Mouse (Mus musculus): ENCODE measurements around the gene Ntf5.
A peak's percentile ranks its signal among the peaks of the same experiment; 100 is the strongest.
"Not testable (repeated sequence)": the region's sequence is repeated elsewhere in the genome, so short reads cannot be mapped to it uniquely, and the experiment has no call there.

Gene Ntf5

DNA sequence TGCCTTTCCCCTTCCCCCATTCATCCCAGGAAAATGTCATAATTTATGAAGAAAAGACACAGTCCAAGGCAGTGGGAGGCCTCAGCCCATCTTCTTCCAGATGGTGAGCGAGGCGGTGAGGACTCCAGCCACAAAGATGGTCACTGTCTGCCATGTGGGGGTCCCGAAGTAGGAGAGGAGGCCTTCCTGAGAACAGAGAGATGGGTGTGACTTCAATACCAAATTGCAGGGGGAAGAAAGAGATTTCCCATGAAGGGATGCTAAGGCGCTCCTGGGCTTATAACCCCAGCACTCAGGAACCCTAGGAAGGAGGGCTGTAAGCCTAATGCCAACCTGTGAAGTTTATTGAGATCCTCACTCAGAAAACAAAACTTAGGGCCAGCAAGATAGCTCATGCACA is 48.3 kb downstream of the Ntf5 start:
- DNase-seq (ENCODE audit: low read depth, low spot score): no peak

DNA sequence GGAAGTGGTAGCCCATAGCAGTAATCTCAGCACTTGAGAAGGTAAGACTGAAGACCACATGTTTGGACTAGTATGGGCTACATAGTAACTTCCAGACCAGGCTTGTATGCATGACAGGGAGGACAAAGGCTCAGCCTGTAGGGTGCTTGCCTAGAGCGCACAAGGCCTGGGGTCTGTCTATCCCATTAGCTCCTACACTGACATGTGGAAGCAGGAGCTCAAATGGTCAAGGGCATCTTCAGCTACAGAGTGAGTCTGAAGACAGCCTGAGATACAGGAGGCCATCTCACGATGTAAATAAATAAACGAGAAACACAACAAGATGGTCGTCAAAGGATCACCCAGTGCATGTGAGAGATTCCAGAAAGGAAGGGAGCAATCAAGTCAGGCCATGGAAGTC is 48.8 kb downstream of the Ntf5 start:
- no peak for DNase-seq (ENCODE audit: low read depth, low spot score)

DNA sequence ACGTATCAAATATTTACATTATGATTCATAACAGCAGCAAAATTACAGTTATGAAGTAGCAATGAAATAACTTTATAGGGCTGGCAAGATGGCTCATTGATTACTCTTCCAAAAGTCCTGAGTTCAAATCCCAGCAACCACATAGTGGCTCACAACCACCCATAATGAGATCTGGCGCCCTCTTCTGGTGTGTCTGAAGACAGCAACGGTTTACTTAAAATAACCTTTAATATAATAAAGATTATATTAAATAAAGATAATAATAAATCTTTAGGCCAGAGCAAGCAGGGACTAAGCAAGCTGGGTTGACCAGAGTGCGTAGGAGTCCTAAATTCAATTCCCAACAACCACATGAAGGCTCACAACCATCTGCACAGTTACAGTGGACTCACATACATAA is 49.4 kb downstream of the Ntf5 start:
- not testable (repeated sequence) for DNase-seq (ENCODE audit: low read depth, low spot score)

DNA sequence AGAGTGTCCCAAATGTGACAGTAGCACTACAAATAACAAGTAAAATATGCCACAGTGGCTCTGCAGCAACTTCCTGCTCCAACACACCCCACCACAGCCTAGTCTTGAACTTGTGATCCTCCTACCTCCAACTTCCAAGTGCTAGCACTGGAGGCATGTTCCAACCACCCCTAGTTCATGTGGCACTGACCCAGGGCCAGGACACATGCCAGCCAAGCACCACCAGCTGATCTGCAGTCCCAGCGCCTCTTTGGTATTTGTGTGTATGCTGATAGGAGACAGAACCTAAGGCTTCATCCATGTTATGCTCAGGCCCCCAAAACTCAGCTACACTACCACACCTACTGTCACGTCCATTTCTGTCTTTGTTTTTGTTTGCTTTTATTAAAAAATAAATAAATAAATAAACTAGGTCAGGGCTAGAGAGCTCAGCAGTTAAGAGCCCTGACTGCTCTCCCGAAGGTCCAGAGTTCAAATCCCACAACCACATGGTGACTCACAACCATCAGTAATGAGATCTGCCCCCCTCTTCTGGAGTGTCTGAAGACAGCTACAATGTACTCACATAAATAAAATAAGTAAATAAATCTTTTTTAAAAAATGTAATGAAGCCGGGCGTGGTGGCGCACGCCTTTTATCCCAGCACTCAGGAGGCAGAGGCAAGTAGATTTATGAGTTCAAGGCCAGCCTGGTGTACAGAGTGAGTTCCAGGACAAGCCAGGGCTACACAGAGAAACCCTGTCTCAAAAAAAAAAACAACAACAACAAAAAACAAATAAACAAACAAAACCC is 50.7 kb downstream of the Ntf5 start:
- no peak for DNase-seq (ENCODE audit: low read depth, low spot score)

DNA sequence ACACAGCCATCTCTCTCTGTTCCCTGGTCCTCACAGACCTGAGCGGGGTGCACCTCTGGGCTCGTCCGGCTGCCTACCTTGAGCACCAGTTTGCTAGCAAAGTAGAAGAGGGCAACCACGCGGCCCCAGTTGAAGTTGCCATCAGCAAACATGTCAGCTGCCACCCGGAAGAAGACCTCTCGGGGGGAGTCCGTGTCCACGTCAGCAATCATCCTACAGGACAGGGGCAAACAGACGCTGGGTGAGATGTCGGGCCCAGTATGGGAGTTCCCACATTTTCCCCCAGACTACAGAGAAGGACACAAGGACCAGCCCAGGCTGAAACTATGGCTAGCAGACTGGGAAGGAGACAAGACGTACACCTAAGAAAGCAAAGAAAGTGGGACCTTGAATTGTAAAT is 51.6 kb downstream of the Ntf5 start:
- no peak for DNase-seq (ENCODE audit: low read depth, low spot score)

DNA sequence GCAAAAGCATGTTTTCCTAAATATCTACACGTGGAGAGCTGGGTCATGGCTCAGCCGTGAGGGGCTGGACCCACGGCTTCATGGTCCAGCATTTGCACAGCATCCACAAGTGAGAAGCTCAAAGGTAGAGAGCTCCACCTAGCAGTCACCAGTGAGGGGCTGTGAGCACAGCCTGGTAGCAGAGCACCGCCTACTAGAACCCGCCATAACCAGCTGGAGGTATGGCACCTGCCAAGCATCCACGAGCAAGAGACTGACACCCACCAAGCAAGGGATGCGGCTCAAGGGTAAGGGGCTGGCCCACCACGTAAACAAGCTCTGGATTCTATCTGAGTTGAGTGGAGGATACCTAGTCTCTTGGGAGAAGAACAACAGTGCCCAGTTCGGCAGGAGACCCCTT is 52.1 kb downstream of the Ntf5 start:
- no peak for DNase-seq (ENCODE audit: low read depth, low spot score)

DNA sequence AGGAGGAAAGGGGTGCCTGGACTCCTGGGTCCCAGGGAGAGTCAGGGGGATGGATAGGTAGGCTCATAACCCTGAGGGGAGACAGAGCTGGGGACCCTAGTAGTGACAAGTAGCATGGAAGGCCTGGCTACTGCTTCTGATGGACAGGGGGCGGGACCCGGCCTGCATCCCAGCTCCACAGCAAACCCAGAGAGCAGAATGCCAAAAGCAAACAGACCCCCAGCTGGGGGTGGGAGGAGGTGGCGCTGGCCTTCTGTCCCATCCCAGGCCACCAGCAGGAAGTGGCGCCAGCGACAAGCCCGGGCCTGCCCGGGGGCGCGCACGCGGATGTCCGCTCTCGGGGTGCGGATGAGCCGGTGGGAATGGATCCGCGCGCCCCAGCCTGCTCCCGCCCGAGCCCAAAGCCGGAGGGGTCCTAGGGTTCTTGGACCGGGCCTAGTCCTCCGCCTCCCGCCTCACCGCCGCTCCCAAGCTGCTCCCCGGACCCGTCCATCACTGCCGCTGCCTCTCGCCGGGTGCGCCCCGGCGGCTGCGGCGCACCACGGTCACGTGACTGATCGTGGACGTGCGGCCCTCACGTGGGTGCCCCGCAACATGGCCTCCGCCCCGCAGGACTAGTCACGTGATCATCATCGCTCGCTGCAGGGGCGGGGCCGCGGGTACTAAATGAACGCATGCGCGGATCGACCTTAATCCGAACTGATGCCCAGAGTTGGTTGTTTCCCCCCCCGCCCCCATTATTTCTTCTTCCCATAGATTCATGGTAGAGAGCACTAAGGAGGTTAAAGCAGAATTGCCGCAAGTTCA is 53.0 kb downstream of the Ntf5 start, which contains the start of gene Bax:
Gene Bax (minus strand): TSS at position 616 of the 807 bp plus-strand sequence.
- peak; percentile 88 for DNase-seq (ENCODE audit: low read depth, low spot score)
